Mouse (Mus musculus) hindbrain, embryonic 15.5 days (tissue): ENCODE measurements around the gene Hsd11b1. TPM values are rescaled to one million over a fixed set of nuclear protein-coding genes. Genes with fewer than 3 reads are reported as not detected.
"Not testable (repeated sequence)": the region's sequence is repeated elsewhere in the genome, so short reads cannot be mapped to it uniquely, and the experiment has no call there.

ENCODE experiments used
- ATAC-seq: fragments of 200-750 bp; cut with Nextera tagmentation; 2 replicates; pipeline ENCODE4 v1.8.0; 2017; ENCODE audit warnings: low read depth, moderate number of reproducible peaks, moderate TSS enrichment; ENCODE audit not compliant: low FRiP score
- H3K27ac ChIP-seq: fragments of 300-500 bp; sonication (generic); replicated peaks from 2 replicates; pipeline ENCODE4 v1.5.1; 2015; ENCODE audit warnings: mild to moderate bottlenecking, inconsistent platforms
- H3K27me3 ChIP-seq: fragments of 300-500 bp; sonication (generic); 2 replicates; pipeline ENCODE4 v1.6.1; 2015; ENCODE audit warnings: control low read depth, inconsistent platforms
- H3K36me3 ChIP-seq: fragments of 300-500 bp; sonication (generic); 2 replicates; pipeline ENCODE4 v1.6.1; 2015; ENCODE audit warnings: control low read depth, inconsistent platforms
- H3K4me1 ChIP-seq: fragments of 300-500 bp; sonication (generic); replicated peaks from 2 replicates; pipeline ENCODE4 v1.6.1; 2015; ENCODE audit warnings: control low read depth, inconsistent platforms
- H3K4me2 ChIP-seq: fragments of 300-500 bp; sonication (generic); 2 replicates; pipeline ENCODE4 v1.6.1; 2015; ENCODE audit warnings: moderate library complexity, mild to moderate bottlenecking, inconsistent platforms
- H3K4me3 ChIP-seq: fragments of 300-500 bp; sonication (generic); 2 replicates; pipeline ENCODE4 v1.5.1; 2015; ENCODE audit warnings: mild to moderate bottlenecking, inconsistent platforms
- H3K9ac ChIP-seq: fragments of 300-500 bp; sonication (generic); 2 replicates; pipeline ENCODE4 v1.6.1; 2015; ENCODE audit warnings: inconsistent platforms
- H3K9me3 ChIP-seq: fragments of 300-500 bp; sonication (generic); 2 replicates; pipeline ENCODE4 v1.6.1; 2016; ENCODE audit warnings: control low read depth, inconsistent platforms
- WGBS: fragments of 180-500 bp; shearing (Covaris S2); methylation state at CpG from one replicate; pipeline ENCODE4 v1.1.7; 2015; 5-methylcytosine and 5-hydroxymethylcytosine counted together
- polyA plus RNA-seq: library from polyadenylated mRNA; unstranded; fragments of >200 nt; fragmentation: Nextera tagmentation; extraction: Ambion mirVana; gene quantifications from 2 replicates; pipeline ENCODE4 v1.2.1, GENCODE M21; 2015

Hsd11b1 gene
- polyA plus RNA-seq, 1 experiment from 2014 or later, result 0.40 TPM

DNA sequence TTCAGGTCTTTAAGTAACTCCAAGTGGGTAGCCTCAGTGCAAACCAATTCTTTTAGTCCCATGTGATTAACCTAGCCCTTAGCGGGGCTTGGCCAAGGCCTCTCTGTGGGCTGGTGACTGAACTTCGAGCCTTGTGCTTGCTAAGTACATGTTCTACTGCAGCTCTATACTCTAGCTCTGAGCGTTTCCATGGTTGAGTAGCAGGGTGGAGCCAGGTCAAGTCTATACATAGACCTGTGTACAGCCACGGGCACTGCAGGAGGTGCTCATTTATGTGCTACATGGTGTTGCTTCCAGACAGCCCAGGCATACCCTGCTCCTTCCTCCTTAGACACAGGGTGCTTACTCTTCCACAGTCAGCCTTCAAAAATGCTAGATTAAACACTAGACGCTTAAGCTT, 32.0 kb upstream of the Hsd11b1 start:
- Histone ChIP-seq H3K4me2 (no peak overlapping the region), H3K9me3 (no peaks in the 10 kb centered on the region), H3K27ac (no peak overlapping the region), H3K36me3 (no peaks in the 10 kb centered on the region), H3K27me3 (no peaks in the 10 kb centered on the region), H3K4me3 (no peak overlapping the region), H3K4me1 (no peaks in the 10 kb centered on the region), H3K9ac (no peak overlapping the region)
- no peak for ATAC-seq
- 89% methylated on average over 5 of the region's 5 CpGs for WGBS

DNA sequence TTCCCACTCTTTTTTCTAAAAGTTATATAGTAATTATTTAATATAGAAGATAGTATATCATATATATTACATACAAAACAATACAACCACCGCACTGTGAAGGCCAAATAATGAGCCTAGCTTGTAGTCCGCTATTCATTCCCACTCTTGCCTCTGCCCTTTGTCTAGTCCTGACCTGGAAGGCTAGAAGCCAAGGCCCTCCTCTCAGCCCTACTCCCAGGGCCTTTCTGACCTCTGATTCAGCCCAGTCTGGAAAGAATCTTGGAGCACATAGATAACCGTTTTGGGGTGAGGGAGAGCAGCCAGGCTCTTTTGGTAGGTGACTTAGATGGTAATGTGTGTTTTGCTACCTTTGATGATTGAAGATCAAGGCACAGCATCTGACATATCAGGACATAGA, 30.1 kb upstream of the Hsd11b1 start:
- Histone ChIP-seq H3K27me3 (no peaks in the 10 kb centered on the region), H3K4me1 (no peaks in the 10 kb centered on the region), H3K27ac (no peak overlapping the region), H3K36me3 (no peaks in the 10 kb centered on the region), H3K9ac (no peak overlapping the region), H3K4me2 (no peak overlapping the region), H3K4me3 (no peak overlapping the region), H3K9me3 (no peaks in the 10 kb centered on the region)
- no peak for ATAC-seq
- 67% methylated on average over 3 of the region's 3 CpGs for WGBS

DNA sequence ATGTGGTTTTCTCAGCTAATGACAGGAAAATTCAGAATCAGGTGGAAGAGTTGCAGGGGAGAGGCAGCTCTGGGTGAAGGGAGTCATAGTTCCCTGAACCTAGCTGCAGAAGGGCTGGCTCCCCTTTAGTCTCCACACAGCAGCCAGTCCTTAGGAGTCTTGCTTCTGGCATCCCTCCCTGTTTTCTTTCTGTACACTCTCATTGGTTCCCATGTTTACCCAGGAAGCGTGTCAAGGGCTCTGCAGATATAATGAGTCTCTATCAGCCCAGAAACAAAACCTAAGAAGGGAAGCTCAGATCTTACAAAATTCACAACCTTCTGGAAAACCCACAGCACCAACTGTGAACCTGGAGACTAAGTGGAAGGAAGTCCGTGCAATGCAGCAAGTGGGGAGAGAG, 29.2 kb upstream of the Hsd11b1 start:
- Histone ChIP-seq H3K4me1 (no peaks in the 10 kb centered on the region), H3K36me3 (no peaks in the 10 kb centered on the region), H3K27me3 (no peaks in the 10 kb centered on the region), H3K4me3 (no peak overlapping the region), H3K9me3 (no peaks in the 10 kb centered on the region), H3K9ac (no peak overlapping the region), H3K27ac (no peak overlapping the region), H3K4me2 (no peak overlapping the region)
- no peak for ATAC-seq
- 65% methylated on average over 2 of the region's 2 CpGs for WGBS

DNA sequence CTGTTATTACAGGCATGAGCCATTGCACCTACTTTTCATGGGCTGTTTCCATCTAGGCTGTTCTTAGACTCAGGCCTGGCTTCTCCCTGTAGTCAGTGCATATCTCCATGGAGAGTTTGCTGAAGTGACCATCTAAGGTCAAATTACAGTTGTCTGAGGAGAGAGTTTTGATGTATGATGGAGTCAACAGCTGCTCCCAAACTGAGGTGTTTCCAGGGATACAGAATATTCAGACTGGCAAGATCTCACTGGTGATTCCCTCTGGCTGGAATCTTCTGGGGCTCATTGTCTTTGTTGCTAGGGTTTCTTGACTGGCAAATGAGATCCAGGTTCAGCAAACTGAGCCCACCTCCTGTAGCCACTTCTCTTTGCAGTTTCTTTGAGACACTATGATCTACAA, 26.8 kb upstream of the Hsd11b1 start:
- Histone ChIP-seq H3K4me2 (no peak overlapping the region), H3K9me3 (no peaks in the 10 kb centered on the region), H3K36me3 (no peaks in the 10 kb centered on the region), H3K27ac (no peak overlapping the region), H3K4me3 (no peak overlapping the region), H3K27me3 (no peaks in the 10 kb centered on the region), H3K9ac (no peak overlapping the region), H3K4me1 (no peaks in the 10 kb centered on the region)
- ATAC-seq, result no peak

DNA sequence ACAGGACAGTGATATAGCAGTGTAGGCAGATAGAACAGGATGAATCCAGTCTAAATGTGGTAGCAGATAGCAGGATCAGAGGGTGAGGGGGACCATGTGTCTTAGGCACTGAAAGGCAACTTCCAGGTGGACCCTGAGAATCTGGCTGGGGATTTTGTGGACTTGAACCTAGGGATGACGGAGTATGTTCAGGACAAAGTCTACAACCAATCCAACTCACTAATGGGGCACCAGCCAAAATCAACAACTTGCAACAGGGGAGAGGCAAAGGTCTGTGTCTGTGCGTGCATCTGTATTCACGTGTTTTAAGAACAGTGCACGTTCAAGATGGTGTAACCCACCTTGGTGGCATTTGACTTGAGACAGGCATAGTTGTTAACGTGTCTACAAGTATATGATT, 26.0 kb upstream of the Hsd11b1 start:
- WGBS, result 90% methylated on average over 5 of the region's 5 CpGs
- Histone ChIP-seq H3K27me3 (no peaks in the 10 kb centered on the region), H3K4me3 (no peak overlapping the region), H3K9ac (no peak overlapping the region), H3K4me1 (no peaks in the 10 kb centered on the region), H3K4me2 (no peak overlapping the region), H3K9me3 (no peaks in the 10 kb centered on the region), H3K36me3 (no peaks in the 10 kb centered on the region), H3K27ac (no peak overlapping the region)
- no peak for ATAC-seq

DNA sequence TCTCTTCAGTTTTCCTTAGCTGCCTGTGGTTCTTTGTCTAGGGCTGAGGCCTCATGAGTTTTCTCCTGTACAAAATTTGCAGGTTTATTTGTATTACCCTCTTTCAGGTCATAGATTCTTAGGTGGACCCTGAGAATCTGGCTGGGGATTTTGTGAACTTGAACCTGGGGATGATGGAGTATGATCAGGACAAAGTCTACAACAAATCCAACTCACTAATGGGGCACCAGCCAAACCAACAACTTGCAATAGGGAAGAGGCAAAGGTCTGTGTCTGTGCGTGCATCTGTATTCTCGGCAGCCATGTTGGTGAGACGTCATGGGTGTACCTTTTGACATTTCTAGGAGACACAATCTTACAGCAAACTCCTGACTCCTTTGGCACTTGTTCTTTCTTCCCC, 25.2 kb upstream of the Hsd11b1 start:
- Histone ChIP-seq H3K27ac (no peak overlapping the region), H3K4me1 (no peaks in the 10 kb centered on the region), H3K4me3 (no peak overlapping the region), H3K9ac (no peak overlapping the region), H3K9me3 (no peaks in the 10 kb centered on the region), H3K4me2 (no peak overlapping the region), H3K27me3 (no peaks in the 10 kb centered on the region), H3K36me3 (no peaks in the 10 kb centered on the region)
- 92% methylated on average over 3 of the region's 3 CpGs for WGBS
- ATAC-seq, result no peak

DNA sequence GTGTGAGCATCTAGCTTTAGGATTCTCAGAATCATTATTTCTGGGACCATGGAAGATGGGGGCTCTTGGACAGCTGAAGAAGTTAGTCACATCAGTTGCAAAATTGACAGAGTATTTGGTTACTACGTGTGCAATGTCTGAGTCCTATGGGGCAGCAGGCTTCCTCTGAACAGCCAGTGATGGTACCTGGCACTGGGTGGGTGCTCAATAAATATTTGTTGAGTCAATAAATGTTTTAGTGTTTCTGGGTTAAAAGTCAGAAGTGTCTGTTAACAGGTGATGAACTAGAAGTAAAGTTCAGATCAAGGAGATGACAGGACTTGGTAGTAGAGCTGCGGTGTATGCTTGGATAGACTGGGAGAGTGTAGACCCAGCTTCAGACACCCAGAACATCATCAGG, 23.7 kb upstream of the Hsd11b1 start:
- no peak for ATAC-seq
- Histone ChIP-seq H3K4me3 (no peak overlapping the region), H3K9me3 (no peaks in the 10 kb centered on the region), H3K4me2 (no peak overlapping the region), H3K27ac (no peak overlapping the region), H3K27me3 (no peaks in the 10 kb centered on the region), H3K9ac (no peak overlapping the region), H3K4me1 (no peaks in the 10 kb centered on the region), H3K36me3 (no peaks in the 10 kb centered on the region)
- 89% methylated on average over 2 of the region's 2 CpGs for WGBS

DNA sequence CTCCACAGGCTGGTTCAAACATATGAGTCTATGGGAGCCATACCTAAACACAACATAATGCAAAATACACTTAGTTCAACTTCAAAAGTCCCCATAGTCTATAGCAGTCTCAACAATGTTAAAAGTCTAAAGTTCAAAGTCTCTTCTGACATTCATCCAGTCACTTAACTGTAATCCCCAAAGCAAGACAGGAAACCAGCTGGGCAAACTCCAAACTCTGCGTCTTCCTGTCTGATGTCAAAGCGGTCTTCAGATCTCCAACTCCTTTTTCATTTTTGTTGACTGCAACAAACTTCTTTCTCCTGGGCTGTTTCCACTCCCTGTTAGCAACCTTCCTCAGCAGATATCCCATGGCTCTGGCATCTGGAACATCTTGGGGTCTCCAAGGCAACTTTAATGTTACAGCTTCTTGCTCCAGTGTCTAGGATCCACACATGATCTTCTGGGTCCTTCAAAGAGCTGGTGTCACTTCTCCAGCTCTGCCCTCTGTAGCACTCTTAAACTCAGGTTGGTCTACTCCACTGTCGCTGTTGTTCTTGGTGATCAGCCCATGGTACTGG, 22.0 kb upstream of the Hsd11b1 start:
- 90% methylated on average over 3 of the region's 3 CpGs for WGBS

DNA sequence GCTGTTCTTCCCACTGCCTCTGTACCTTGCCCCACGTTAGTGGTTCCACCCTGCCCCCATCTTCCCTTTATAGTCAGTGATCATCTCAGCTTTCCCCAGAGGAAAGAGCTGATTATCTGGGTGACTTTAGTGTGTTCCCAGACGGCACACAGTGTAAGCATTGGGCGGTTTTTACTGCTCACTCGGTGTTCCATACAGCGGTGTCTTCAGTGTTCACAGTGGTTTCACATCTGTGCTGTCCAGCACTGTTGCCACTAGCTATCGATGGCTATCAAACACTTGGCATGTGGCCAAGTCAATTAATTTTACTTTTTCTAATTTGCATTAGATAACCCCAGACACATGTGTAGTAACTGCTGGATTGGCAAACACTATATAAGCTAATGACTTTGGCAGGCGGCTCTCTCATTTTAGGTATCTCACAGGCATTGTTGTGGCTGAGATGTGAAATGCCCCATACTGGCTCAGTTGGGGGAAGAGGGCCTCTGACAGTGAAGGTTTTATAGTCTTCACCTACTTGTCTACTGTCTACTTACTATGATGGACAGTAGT, 20.4 kb upstream of the Hsd11b1 start:
- 60% methylated on average over 7 of the region's 7 CpGs for WGBS
- Histone ChIP-seq H3K27ac (no peak overlapping the region), H3K9me3 (no peaks in the 10 kb centered on the region), H3K36me3 (no peaks in the 10 kb centered on the region), H3K9ac (no peak overlapping the region), H3K4me2 (no peak overlapping the region), H3K27me3 (no peaks in the 10 kb centered on the region), H3K4me3 (no peak overlapping the region), H3K4me1 (no peaks in the 10 kb centered on the region)
- 0 out of 2 replicates have a peak, but pooled peaks have one; percentile 6 for ATAC-seq

More for the DNA sequence above, 22.0 kb upstream of the Hsd11b1 start:
- H3K27ac ChIP-seq, H3K36me3 ChIP-seq, H3K9me3 ChIP-seq, ATAC-seq, H3K4me3 ChIP-seq, H3K4me2 ChIP-seq, H3K27me3 ChIP-seq, H3K4me1 ChIP-seq, H3K9ac ChIP-seq: not testable (repeated sequence)

DNA sequence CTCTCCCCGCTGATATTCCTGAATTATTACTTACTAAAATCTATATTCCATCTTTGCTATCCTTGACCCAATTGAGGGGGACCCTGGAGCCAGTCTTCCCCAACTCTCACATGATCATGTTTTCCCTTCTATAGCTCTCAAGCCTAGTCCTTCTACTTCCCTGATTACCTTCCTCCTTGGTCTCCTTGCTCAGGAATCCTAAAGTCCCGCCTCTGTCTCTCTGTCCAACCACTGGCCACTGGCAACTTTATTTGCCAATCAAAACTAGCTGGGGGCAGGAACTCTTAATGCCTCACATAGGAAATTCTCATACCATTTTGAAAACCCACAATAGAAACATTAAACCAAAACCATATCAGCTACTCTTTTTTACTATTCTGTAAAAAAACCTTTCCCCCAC, 17.5 kb upstream of the Hsd11b1 start:
- 88% methylated on average over 2 of the region's 2 CpGs for WGBS
- no peak for ATAC-seq

DNA sequence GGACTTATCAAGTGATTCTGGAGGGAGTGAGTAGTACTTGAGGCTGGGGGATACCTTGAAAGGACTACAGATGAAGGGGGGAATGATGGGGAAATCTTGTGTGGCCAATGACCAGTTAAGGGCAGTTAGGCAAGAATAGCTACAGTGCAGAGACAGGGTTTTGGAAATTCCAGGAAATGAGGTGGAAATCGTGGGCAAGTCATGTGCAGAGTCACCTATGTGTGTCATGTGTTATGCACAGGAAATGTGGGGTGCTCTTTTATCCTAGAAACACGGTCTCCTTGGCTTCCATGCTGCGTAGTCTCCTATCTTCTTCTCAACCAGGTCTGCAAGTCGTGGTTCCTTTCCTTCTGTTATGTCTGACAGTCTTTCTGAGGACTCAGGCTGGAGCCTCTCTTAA, 15.6 kb upstream of the Hsd11b1 start:
- no peak overlapping the region for H3K4me3 ChIP-seq
- H3K27me3 ChIP-seq, result no peaks in the 10 kb centered on the region
- H3K4me2 ChIP-seq, result no peak overlapping the region
- WGBS, result 85% methylated on average over 4 of the region's 4 CpGs
- no peak for ATAC-seq
- H3K27ac ChIP-seq, result no peak overlapping the region
- H3K36me3 ChIP-seq, result no peaks in the 10 kb centered on the region
- H3K9me3 ChIP-seq, result no peaks in the 10 kb centered on the region
- H3K4me1 ChIP-seq, result no peaks in the 10 kb centered on the region
- no peak overlapping the region for H3K9ac ChIP-seq

More for the DNA sequence above, 17.5 kb upstream of the Hsd11b1 start:
- no peak overlapping the region for H3K4me3 ChIP-seq
- no peak overlapping the region for H3K4me2 ChIP-seq
- H3K27me3 ChIP-seq, result no peaks in the 10 kb centered on the region
- no peaks in the 10 kb centered on the region for H3K4me1 ChIP-seq
- H3K27ac ChIP-seq, result no peak overlapping the region
- no peaks in the 10 kb centered on the region for H3K9me3 ChIP-seq
- H3K36me3 ChIP-seq, result no peaks in the 10 kb centered on the region
- H3K9ac ChIP-seq, result no peak overlapping the region

DNA sequence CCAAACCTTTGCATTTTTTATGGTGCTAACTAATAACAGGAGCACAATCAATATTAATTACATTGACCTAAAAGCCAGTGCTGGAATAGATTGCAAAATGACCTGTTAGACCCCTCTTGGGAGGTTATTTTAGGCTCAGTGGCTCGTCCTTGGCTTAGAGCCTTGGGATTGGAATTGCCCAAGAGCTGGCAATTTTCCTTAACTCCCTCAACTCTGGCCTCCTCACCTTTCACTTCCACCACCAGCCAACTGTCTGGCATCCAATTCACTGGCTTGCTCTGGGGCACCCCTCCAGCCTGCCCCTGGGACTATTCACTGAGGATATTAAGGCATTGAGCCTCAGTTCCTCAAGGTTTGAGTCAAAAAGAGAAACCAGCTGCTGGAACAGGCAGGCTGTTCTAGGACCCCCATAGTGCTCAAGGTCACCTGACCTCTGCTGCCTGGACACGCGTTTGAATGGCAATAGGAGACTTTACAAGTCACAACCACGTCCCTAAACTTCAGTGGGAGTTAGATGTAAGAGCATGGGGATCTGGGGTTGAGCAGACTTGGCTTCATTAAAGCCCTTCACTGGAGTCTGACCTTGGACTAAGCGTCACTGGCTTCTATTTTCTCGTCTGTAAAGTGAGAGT, 14.7 kb upstream of the Hsd11b1 start:
- ATAC-seq, result no peak
- Histone ChIP-seq H3K4me2 (no peak overlapping the region), H3K9me3 (no peaks in the 10 kb centered on the region), H3K4me1 (peaks cover under 1% of the 10 kb centered on the region; the same call in 1 of the 2 replicates), H3K9ac (no peak overlapping the region), H3K4me3 (no peak overlapping the region), H3K27me3 (no peaks in the 10 kb centered on the region), H3K27ac (no peak overlapping the region), H3K36me3 (no peaks in the 10 kb centered on the region)
- 39% methylated on average over 6 of the region's 6 CpGs for WGBS
